Mouse (Mus musculus) thymus, postnatal 14 days (tissue): ENCODE data around the gene Wdr83os.
"Not testable (repeated sequence)": the region's sequence is repeated elsewhere in the genome, so short reads cannot be mapped to it uniquely, and the experiment has no call there.

Experiments
- DNase-seq: peaks from one replicate; pipeline ENCODE4 v3.0.0; 2021

Gene Wdr83os

DNA sequence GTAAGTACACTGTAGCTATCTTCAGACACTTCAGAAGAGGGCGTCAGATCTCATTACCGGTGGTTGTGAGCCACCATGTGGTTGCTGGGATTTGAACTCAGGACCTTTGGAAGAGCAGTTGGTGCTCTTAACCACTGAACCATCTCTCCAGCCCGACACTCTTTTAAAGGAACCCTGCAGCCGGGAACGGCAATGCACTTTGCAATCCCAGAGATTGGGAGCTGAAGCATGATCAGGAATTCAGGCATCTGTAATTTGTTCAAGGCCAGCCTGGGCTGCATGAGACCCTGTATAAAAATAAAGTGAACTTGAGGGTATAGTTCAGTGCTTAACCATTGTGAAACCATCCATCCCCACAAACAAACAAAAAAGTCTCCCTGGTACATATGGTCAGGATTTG lies 39.7 kb downstream of the Wdr83os start:
- DNase-seq = not testable (repeated sequence)

DNA sequence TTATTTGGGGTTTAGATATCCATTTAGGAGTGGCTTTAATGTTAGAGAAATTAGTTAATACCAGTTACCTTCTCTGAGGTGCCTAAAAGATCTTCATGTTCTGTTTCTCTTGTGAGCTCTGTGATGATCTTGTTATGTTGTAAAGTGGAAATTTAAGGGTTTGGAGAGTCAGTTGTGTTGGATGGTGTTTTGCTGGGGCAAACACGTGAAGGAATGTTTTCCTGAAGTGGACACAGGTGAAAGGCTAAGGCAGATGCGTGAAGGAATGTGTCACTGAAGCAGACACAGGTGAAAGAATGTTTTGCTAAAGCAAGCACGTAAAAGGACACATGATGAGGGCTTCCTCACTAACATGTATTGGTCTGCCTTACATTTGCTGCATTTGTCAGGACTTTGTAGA lies 42.5 kb downstream of the Wdr83os start, which contains the start of gene Zfp791:
Gene Zfp791, minus strand, starts transcription at position 101 of the 400 bp plus-strand sequence.
- DNase-seq = no peak

- no peak for DNase-seq
These were observed 43.2 kb downstream of the Wdr83os start for GRCm38 (mm10) chr8:85123691-85124090.
